Mouse (Mus musculus): Measurements from ENCODE around the gene Rln1.

Gene Rln1

GRCm38 (mm10) chr19:29296166-29296565, 38.3 kb downstream of the Rln1 start:
- no peak for DNase-seq (ENCODE audit: low spot score)

- DNase-seq (ENCODE audit: low spot score), result no peak
These were observed 39.7 kb downstream of the Rln1 start for GRCm38 (mm10) chr19:29294756-29295155.

- DNase-seq (ENCODE audit: low spot score), result no peak
These were observed 41.9 kb downstream of the Rln1 start for GRCm38 (mm10) chr19:29292546-29292945.

- DNase-seq (ENCODE audit: low spot score), result no peak
These were observed 42.9 kb downstream of the Rln1 start for GRCm38 (mm10) chr19:29291532-29291931.

- no peak for DNase-seq (ENCODE audit: low spot score)
These were observed 46.6 kb downstream of the Rln1 start for GRCm38 (mm10) chr19:29287863-29288262.

- no peak for DNase-seq (ENCODE audit: low spot score)
These were observed 49.0 kb downstream of the Rln1 start for GRCm38 (mm10) chr19:29285451-29285869.

Measured in ovary, adult 18-20 months (tissue).